Mouse (Mus musculus): Measurements from ENCODE around the gene Eif4a2. TPM values are rescaled to one million over a fixed set of nuclear protein-coding genes. Genes with fewer than 3 reads are reported as not detected.
"Not testable (repeated sequence)": the region's sequence is repeated elsewhere in the genome, so short reads cannot be mapped to it uniquely, and the experiment has no call there.

Eif4a2 gene
- total RNA-seq, 1 experiment, result 983 TPM

DNA sequence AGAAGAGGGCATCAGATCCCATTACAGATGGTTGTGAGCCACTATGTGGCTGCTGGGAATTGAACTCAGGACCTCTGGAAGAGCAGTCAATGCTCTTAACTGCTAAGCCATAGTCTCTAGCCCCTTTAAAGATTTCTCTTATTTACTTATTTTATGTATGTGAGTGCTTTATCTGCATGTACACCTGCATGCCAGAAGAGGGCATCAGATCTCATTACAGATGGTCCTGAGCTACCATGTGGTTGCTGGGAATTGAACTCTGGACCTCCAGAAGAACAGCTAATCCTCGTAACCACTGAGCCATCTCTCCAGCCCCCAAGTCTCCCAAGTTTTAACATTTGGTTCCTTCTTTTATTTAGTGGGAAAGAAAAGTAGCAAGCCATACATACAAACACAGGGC lies 18.8 kb upstream of the Eif4a2 start:
- not testable (repeated sequence) for H3K4me3 ChIP-seq (ENCODE audit: insufficient read depth in 1 of 2, low read depth in 1 of 2, low read length in 2 of 2, poor library complexity in 1 of 2, severe bottlenecking in 1 of 2); H3K36me3 ChIP-seq (ENCODE audit: control insufficient read depth, insufficient read depth, low read length, poor library complexity, severe bottlenecking); H3K27ac ChIP-seq (ENCODE audit: insufficient read depth, low read depth, low read length, poor library complexity, severe bottlenecking); H3K9ac ChIP-seq (ENCODE audit: insufficient read depth, low read depth, low read length, poor library complexity, severe bottlenecking); DNase-seq (ENCODE audit: low read depth, low spot score); H3K9me3 ChIP-seq (ENCODE audit: control insufficient read depth, insufficient read depth, low read depth, low read length)
- H3K4me1 ChIP-seq (ENCODE audit: control insufficient read depth in 2 of 2, insufficient read depth in 2 of 2, low read length in 2 of 2, poor library complexity in 1 of 2), result peaks cover 4 to 11% of the 10 kb centered on the region in 2 experiments; a peak in 1 of 4 replicates
- in situ Hi-C loops (cut with MboI; ENCODE audit: low sequenced_read_pairs in 2 of 2, unreplicated experiment in 2 of 2), result loop anchor here in 1 of 2 experiments (5.0 kb wide), 1 partner anchor 49 kb away; no protein-coding TSS in a partner anchor

- DNase-seq (ENCODE audit: low read depth, low spot score); H3K9ac ChIP-seq (ENCODE audit: insufficient read depth, low read depth, low read length, poor library complexity, severe bottlenecking); H3K27ac ChIP-seq (ENCODE audit: insufficient read depth, low read depth, low read length, poor library complexity, severe bottlenecking); in situ Hi-C loops (cut with MboI; ENCODE audit: low sequenced_read_pairs in 2 of 2, unreplicated experiment in 2 of 2); H3K4me3 ChIP-seq (ENCODE audit: insufficient read depth in 1 of 2, low read depth in 1 of 2, low read length in 2 of 2, poor library complexity in 1 of 2, severe bottlenecking in 1 of 2); H3K36me3 ChIP-seq (ENCODE audit: control insufficient read depth, insufficient read depth, low read length, poor library complexity, severe bottlenecking); H3K9me3 ChIP-seq (ENCODE audit: control insufficient read depth, insufficient read depth, low read depth, low read length): not testable (repeated sequence)
- peaks cover 4 to 15% of the 10 kb centered on the region in 2 experiments; a peak in 2 of 4 replicates for H3K4me1 ChIP-seq (ENCODE audit: control insufficient read depth in 2 of 2, insufficient read depth in 2 of 2, low read length in 2 of 2, poor library complexity in 1 of 2)
Observed at GRCm38 (mm10) chr16:23091345-23091744, 15.9 kb upstream of the Eif4a2 start.

DNA sequence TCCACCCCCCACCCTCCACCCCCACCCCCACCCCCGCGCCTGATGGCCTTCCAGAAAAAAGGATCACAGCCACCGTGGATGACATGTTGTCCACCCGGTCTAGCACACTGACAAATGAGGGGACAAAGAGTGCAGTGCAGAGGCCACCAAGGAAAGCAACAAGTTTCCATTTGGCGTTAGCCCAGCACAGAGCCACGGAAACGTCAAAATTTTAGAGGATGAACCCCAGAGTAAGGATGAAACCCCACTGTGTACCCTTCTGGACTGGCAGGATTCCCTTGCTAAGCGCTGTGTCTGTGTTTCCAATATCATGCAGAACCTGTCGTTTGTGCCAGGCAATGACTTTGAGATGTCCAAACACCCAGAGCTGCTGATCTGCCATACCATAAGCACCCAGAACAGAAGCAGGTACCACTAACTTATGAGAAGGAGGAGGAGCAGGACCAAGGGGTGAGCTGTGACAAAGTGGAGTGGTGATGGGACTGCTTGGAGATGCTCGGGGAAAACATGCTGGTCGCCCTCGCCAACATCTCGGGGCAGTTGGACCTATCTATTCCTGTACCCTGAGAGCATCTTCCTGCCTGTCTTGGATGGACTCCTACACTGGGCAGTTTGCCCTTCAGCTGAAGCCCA lies 13.8 kb upstream of the Eif4a2 start:
- TF ChIP-seq CHD2 (IDR thresholded peaks at IDR 0.05; ENCODE audit: low read depth, low read length), result no peak
- no peak for TF ChIP-seq ZNF384 (IDR thresholded peaks at IDR 0.05; ENCODE audit: low read depth, low read length)
- Histone ChIP-seq H3K9ac (ENCODE audit: insufficient read depth, low read depth, low read length, poor library complexity, severe bottlenecking) (no peak overlapping the region), H3K27ac (ENCODE audit: insufficient read depth, low read depth, low read length, poor library complexity, severe bottlenecking) (no peak overlapping the region), H3K36me3 (ENCODE audit: control insufficient read depth, insufficient read depth, low read length, poor library complexity, severe bottlenecking) (peaks cover 4% of the 10 kb centered on the region; the same call in 1 of the 2 replicates), H3K9me3 (ENCODE audit: control insufficient read depth, insufficient read depth, low read depth, low read length) (no peaks in the 10 kb centered on the region), H3K4me1 (ENCODE audit: control insufficient read depth in 2 of 2, insufficient read depth in 2 of 2, low read length in 2 of 2, poor library complexity in 1 of 2) (peaks cover 7 to 23% of the 10 kb centered on the region in 2 experiments; a peak in 2 of 4 replicates), H3K4me3 (ENCODE audit: insufficient read depth in 1 of 2, low read depth in 1 of 2, low read length in 2 of 2, poor library complexity in 1 of 2, severe bottlenecking in 1 of 2) (no peak overlapping the region)
- DNase-seq (ENCODE audit: low read depth, low spot score), result no peak
- in situ Hi-C loops (cut with MboI; ENCODE audit: low sequenced_read_pairs in 2 of 2, unreplicated experiment in 2 of 2), result no loop called here

GRCm38 (mm10) chr16:23094136-23094535 lies 13.1 kb upstream of the Eif4a2 start:
- Histone ChIP-seq H3K4me3 (ENCODE audit: insufficient read depth in 1 of 2, low read depth in 1 of 2, low read length in 2 of 2, poor library complexity in 1 of 2, severe bottlenecking in 1 of 2) (no peak overlapping the region), H3K9ac (ENCODE audit: insufficient read depth, low read depth, low read length, poor library complexity, severe bottlenecking) (no peak overlapping the region), H3K9me3 (ENCODE audit: control insufficient read depth, insufficient read depth, low read depth, low read length) (no peaks in the 10 kb centered on the region), H3K27ac (ENCODE audit: insufficient read depth, low read depth, low read length, poor library complexity, severe bottlenecking) (no peak overlapping the region), H3K4me1 (ENCODE audit: control insufficient read depth in 2 of 2, insufficient read depth in 2 of 2, low read length in 2 of 2, poor library complexity in 1 of 2) (peaks cover 7 to 23% of the 10 kb centered on the region in 2 experiments; a peak in 2 of 4 replicates), H3K36me3 (ENCODE audit: control insufficient read depth, insufficient read depth, low read length, poor library complexity, severe bottlenecking) (peaks cover 4% of the 10 kb centered on the region; the same call in 1 of the 2 replicates)
- in situ Hi-C loops (cut with MboI; ENCODE audit: low sequenced_read_pairs in 2 of 2, unreplicated experiment in 2 of 2), result no loop called here
- DNase-seq (ENCODE audit: low read depth, low spot score), result no peak
- TF ChIP-seq ZNF384 (IDR thresholded peaks at IDR 0.05; ENCODE audit: low read depth, low read length) (no peak), HCFC1 (IDR thresholded peaks at IDR 0.05; ENCODE audit: borderline replicate concordance, insufficient read depth, low read length) (no peak), CHD2 (IDR thresholded peaks at IDR 0.05; ENCODE audit: low read depth, low read length) (no peak), ZC3H11A (IDR thresholded peaks at IDR 0.05; ENCODE audit: borderline replicate concordance, low read depth, low read length) (no peak), MAFK (IDR thresholded peaks at IDR 0.05; ENCODE audit: insufficient read depth, low read depth, low read length) (no peak)

GRCm38 (mm10) chr16:23095581-23095980 lies 11.7 kb upstream of the Eif4a2 start:
- H3K9me3 ChIP-seq (ENCODE audit: control insufficient read depth, insufficient read depth, low read depth, low read length); in situ Hi-C loops (cut with MboI; ENCODE audit: low sequenced_read_pairs in 2 of 2, unreplicated experiment in 2 of 2); DNase-seq (ENCODE audit: low read depth, low spot score); H3K9ac ChIP-seq (ENCODE audit: insufficient read depth, low read depth, low read length, poor library complexity, severe bottlenecking); H3K4me3 ChIP-seq (ENCODE audit: insufficient read depth in 1 of 2, low read depth in 1 of 2, low read length in 2 of 2, poor library complexity in 1 of 2, severe bottlenecking in 1 of 2); H3K36me3 ChIP-seq (ENCODE audit: control insufficient read depth, insufficient read depth, low read length, poor library complexity, severe bottlenecking): not testable (repeated sequence)
- 0 out of 2 replicates have a peak, but pooled peaks have one; percentile 13 for TF ChIP-seq ZNF384 (IDR thresholded peaks at IDR 0.05; ENCODE audit: low read depth, low read length)
- H3K4me1 ChIP-seq (ENCODE audit: control insufficient read depth in 2 of 2, insufficient read depth in 2 of 2, low read length in 2 of 2, poor library complexity in 1 of 2), result peaks cover 7 to 21% of the 10 kb centered on the region in 2 experiments; a peak in 2 of 4 replicates
- peak overlapping the region; percentile 66; the same call in 1 of the 2 replicates for H3K27ac ChIP-seq (ENCODE audit: insufficient read depth, low read depth, low read length, poor library complexity, severe bottlenecking)

DNA sequence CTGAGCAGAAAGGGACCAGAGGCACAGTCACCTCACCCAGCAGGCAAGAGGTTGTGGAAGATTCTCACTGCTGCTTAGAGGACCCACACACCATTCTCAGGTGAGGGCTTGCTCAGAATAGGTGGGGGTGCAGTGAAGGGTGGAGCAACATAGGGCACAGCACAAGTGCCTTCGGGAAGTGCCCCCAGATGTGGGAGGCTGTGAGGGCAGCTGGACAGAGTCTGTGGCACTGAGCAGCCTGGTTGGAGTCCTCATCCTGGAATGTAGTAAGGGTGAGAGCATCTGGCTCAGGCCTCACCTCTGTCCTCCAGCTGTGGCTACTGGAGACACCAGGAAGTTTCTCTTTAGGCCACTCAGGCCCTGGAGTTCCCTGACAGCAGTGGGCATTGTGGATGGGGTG lies 10.4 kb upstream of the Eif4a2 start:
- H3K4me3 ChIP-seq (ENCODE audit: insufficient read depth in 1 of 2, low read depth in 1 of 2, low read length in 2 of 2, poor library complexity in 1 of 2, severe bottlenecking in 1 of 2); DNase-seq (ENCODE audit: low read depth, low spot score); H3K36me3 ChIP-seq (ENCODE audit: control insufficient read depth, insufficient read depth, low read length, poor library complexity, severe bottlenecking); in situ Hi-C loops (cut with MboI; ENCODE audit: low sequenced_read_pairs in 2 of 2, unreplicated experiment in 2 of 2); H3K9me3 ChIP-seq (ENCODE audit: control insufficient read depth, insufficient read depth, low read depth, low read length): not testable (repeated sequence)
- H3K4me1 ChIP-seq (ENCODE audit: control insufficient read depth in 2 of 2, insufficient read depth in 2 of 2, low read length in 2 of 2, poor library complexity in 1 of 2), result peaks cover 7 to 15% of the 10 kb centered on the region in 2 experiments; a peak in 3 of 4 replicates
- H3K9ac ChIP-seq (ENCODE audit: insufficient read depth, low read depth, low read length, poor library complexity, severe bottlenecking), result 0 out of 2 replicates have a peak overlapping the region, but pooled peaks have one; percentile 33
- peak overlapping the region; percentile 92 for H3K27ac ChIP-seq (ENCODE audit: insufficient read depth, low read depth, low read length, poor library complexity, severe bottlenecking)

DNA sequence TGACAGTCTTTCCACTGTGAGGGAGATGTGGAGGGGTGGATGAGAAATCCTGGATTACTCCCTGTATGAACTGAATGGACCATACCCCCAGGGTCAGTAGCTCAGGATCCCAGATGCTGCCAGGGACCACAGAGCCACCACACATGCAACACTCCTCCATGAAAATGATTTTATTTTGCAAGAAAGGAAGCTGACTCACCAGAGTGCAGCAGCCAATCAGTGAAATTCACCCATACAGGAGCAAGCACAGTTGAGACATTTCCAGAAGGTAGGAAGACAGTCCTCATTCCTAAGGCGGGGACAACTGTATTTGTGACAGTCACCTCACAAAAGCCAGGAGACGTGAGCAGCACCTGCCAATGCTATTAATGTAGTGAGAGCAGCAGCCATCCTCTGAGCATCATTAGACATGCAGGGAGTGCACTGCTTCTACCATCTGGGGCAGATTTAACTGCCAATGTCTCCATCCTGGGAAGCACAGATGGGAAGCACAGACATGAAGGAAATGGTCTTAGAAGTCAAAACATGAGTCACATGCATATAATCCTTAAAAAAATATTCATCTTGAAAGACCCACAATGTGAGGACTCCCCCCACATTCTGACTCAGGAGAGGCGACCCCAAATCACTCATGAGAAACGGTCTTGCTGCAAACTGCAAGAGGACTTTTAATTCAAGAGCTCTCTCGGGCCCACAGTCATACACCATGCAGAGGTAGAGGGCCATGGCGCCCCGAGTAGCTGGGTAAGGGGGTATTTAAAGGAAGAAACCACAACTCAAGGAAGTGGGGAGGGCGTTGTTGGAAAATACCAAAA lies 9.7 kb upstream of the Eif4a2 start:
- H3K4me1 ChIP-seq (ENCODE audit: control insufficient read depth in 2 of 2, insufficient read depth in 2 of 2, low read length in 2 of 2, poor library complexity in 1 of 2), result peaks cover 7 to 15% of the 10 kb centered on the region in 2 experiments; a peak in 3 of 4 replicates
- peak overlapping the region; percentile 92 for H3K27ac ChIP-seq (ENCODE audit: insufficient read depth, low read depth, low read length, poor library complexity, severe bottlenecking)
- H3K36me3 ChIP-seq (ENCODE audit: control insufficient read depth, insufficient read depth, low read length, poor library complexity, severe bottlenecking); H3K4me3 ChIP-seq (ENCODE audit: insufficient read depth in 1 of 2, low read depth in 1 of 2, low read length in 2 of 2, poor library complexity in 1 of 2, severe bottlenecking in 1 of 2); in situ Hi-C loops (cut with MboI; ENCODE audit: low sequenced_read_pairs in 2 of 2, unreplicated experiment in 2 of 2); H3K9me3 ChIP-seq (ENCODE audit: control insufficient read depth, insufficient read depth, low read depth, low read length); DNase-seq (ENCODE audit: low read depth, low spot score): not testable (repeated sequence)
- peak overlapping the region; percentile 15; the same call in 1 of the 2 replicates for H3K9ac ChIP-seq (ENCODE audit: insufficient read depth, low read depth, low read length, poor library complexity, severe bottlenecking)
